Mouse (Mus musculus) C2C12 (cell line): ENCODE results near the gene Samm50. TPM values are rescaled to one million over a fixed set of nuclear protein-coding genes. Genes with fewer than 3 reads are reported as not detected.

Source experiments
- H3K27me3 ChIP-seq: one replicate; pipeline ENCODE4 v1.6.1; 2011; ENCODE audit not compliant: control insufficient read depth, insufficient read depth, insufficient read length
- H3K36me3 ChIP-seq: one replicate; pipeline ENCODE4 v1.6.1; 2011; ENCODE audit not compliant: control insufficient read depth, insufficient read depth
- H3K4me3 ChIP-seq: one replicate; pipeline ENCODE4 v1.5.1; 2011; ENCODE audit warnings: mild to moderate bottlenecking, control low read depth; ENCODE audit not compliant: poor library complexity, insufficient read depth, severe bottlenecking
- H3K79me2 ChIP-seq: one replicate; pipeline ENCODE4 v1.6.1; 2011; ENCODE audit not compliant: control insufficient read depth, insufficient read depth
- H3K79me3 ChIP-seq: one replicate; pipeline ENCODE4 v1.6.1; 2011; ENCODE audit warnings: low read depth, control low read depth
- H3ac ChIP-seq: one replicate; pipeline ENCODE3; 2011; ENCODE audit warnings: low read depth; ENCODE audit not compliant: control insufficient read depth, insufficient read length
- CEBPB ChIP-seq: IDR thresholded peaks from one replicate; pipeline ENCODE4 v1.6.1; 2011; ENCODE audit warnings: low read depth, mild to moderate bottlenecking, control low read depth, moderate library complexity
- CTCF ChIP-seq: IDR thresholded peaks from one replicate; pipeline ENCODE4 v1.5.1; 2011; ENCODE audit not compliant: control insufficient read depth, insufficient read depth, insufficient read length
- FOSL1 ChIP-seq: IDR thresholded peaks from one replicate; pipeline ENCODE4 v1.8.0; 2011; ENCODE audit warnings: mild to moderate bottlenecking, low read length; ENCODE audit not compliant: poor library complexity, insufficient read depth, severe bottlenecking
- MAX ChIP-seq: IDR thresholded peaks from one replicate; pipeline ENCODE4 v1.6.1; 2011; ENCODE audit warnings: mild to moderate bottlenecking, control low read depth
- MYOD1 ChIP-seq: IDR thresholded peaks from one replicate; pipeline ENCODE4 v1.6.1; 2011; ENCODE audit warnings: low read depth; ENCODE audit not compliant: control insufficient read depth, insufficient read length
- MYOG ChIP-seq: IDR thresholded peaks from one replicate; pipeline ENCODE4 v1.6.1; 2011; ENCODE audit not compliant: control insufficient read depth, insufficient read length; ENCODE audit errors: extremely low read depth
- USF1 ChIP-seq: IDR thresholded peaks from one replicate; pipeline ENCODE4 v1.6.1; 2011; ENCODE audit warnings: low read depth, mild to moderate bottlenecking, control low read depth, moderate library complexity
- polyA plus RNA-seq: library from polyadenylated mRNA; unstranded; fragments of >200 nt; fragmentation: generic; extraction: Trizol; gene quantifications from one replicate; pipeline ENCODE4 v1.2.1, GENCODE M21; 2012; ENCODE audit warnings: missing spikeins

Gene Samm50
- polyA plus RNA-seq, 1 experiment: 123 TPM

DNA sequence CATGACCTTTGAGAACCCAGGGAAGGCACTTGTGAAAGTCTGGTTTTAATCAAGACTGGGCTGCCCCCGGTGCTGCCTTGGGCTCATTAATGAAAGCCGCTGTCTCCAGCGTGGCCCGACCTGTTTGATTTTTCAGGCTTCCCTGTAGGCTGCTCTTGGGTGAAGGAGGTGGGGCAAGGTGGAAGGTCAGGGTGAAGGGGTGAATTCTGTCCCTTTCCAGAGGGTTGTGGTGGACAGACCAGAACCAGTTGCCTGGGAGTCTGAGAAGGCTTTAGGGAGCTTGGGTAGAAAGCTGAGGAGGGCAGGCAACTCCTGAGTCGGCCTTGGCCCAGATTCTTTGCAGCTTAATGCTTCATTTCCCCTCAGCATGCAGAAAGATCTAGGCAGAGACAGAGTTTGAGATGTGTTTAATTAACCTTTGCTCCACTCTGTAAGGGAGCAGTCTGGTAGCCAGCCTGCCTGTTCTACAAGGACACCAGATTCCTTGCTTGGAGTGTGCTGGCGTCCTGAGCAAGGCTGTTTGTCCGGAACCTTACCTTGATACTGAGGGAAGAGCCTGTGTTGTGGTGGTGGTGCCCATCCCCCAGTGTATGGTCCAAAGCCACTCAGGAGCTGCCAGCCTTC lies 24.5 kb downstream of the Samm50 start:
- H3K4me3 ChIP-seq: no peak overlapping the region
- H3K79me3 ChIP-seq: no peaks in the 10 kb centered on the region
- H3K27me3 ChIP-seq: no peaks in the 10 kb centered on the region
- no peak overlapping the region for H3ac ChIP-seq
- H3K79me2 ChIP-seq: no peaks in the 10 kb centered on the region
- H3K36me3 ChIP-seq: peaks cover 22% of the 10 kb centered on the region
- TF ChIP-seq USF1 (no peak), MYOG (no peak), CTCF (no peak), CEBPB (no peak), MYOD1 (no peak), MAX (no peak), FOSL1 (no peak)

DNA sequence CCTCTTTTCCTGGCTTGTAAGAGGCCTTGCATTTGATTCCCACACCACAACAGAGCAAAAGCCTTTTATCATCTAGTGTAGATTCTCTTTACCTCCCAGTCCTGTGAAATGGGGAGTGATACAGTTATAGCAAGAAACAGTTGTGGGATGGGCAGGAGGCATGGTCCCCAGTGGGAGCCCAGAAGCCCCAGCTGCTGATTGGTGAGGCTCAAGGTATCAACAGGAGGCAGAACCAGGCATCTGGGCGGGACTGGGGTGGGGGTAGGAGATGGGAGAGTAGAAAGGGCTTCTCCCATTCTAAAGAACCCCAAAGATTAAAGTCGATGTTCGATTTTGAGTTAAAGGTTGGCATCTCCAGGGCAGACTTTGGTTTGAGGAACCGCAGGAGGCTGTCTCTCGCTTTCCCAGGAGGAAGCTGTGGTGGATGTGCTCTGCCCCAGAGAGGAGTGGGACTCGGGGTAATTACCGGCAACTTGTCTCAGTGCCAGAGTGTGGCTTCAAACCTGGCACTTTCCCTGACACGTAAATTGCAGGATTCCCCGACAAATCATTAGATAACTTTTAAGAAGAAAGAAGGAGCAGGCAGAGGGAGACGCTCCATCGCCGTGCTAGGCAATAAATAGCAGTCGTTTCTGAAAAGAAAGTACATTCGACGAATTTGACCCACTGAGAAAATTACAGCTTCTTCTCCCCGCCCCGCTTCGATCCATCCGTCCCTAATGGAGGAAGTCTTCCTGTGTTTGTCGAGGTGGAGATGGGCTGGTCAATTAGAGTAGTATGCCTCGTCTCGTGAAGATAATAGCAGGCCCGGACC lies 26.1 kb downstream of the Samm50 start:
- Histone ChIP-seq H3K79me2 (no peaks in the 10 kb centered on the region), H3ac (no peak overlapping the region), H3K4me3 (no peak overlapping the region), H3K36me3 (peaks cover 21% of the 10 kb centered on the region), H3K79me3 (no peaks in the 10 kb centered on the region), H3K27me3 (no peaks in the 10 kb centered on the region)
- TF ChIP-seq MAX (no peak), FOSL1 (no peak), MYOD1 (no peak), MYOG (no peak), CEBPB (no peak), USF1 (no peak), CTCF (no peak)

DNA sequence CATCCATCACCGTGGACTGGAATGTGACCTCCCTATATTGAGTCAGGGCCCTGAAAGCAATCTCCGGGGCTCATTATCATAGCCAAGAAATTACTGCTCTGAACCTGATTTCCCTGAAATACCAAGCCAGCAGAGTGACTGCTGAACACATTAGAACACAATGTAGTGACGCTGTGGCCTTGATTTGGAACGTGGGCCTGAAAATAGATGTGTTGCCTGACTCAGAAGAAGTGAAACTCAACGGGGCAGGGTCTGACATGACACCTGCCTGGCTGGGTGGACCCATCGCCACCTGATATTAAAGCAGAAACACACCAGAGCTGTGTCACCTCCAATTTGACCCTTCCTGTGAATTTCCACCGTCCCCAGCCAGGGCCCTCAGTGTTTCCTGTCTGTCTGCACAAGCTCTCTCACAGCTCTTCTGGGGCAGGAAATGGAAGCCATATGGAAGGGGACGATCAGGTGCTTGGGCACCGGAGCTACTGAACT lies 26.8 kb downstream of the Samm50 start:
- H3K4me3 ChIP-seq: no peak overlapping the region
- no peaks in the 10 kb centered on the region for H3K27me3 ChIP-seq
- H3K79me3 ChIP-seq: no peaks in the 10 kb centered on the region
- H3ac ChIP-seq: no peak overlapping the region
- H3K36me3 ChIP-seq: peaks cover 18% of the 10 kb centered on the region
- no peaks in the 10 kb centered on the region for H3K79me2 ChIP-seq
- TF ChIP-seq USF1: no peak
- no peak for TF ChIP-seq MAX
- TF ChIP-seq CTCF: no peak

DNA sequence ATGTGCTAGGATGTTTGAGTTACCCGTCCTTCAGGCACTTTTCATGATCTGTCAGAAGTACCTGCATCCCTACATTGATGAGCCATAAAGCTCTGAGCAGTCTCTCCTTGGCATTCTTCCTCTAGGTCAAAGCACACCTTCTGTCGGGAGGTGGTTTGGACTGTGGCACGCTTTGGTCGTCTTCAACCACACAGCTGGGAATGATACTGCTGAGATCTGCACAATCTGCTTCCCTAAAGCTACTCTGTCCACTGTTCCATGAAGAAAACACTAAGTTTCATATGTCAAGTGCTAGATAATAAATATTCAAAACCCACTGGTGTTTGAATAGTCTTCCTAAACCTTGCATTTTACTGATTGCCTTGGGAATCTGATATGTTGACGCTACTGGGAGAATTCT lies 29.5 kb downstream of the Samm50 start:
- no peak for TF ChIP-seq CTCF
- no peak for TF ChIP-seq CEBPB
- no peak for TF ChIP-seq MAX
- TF ChIP-seq USF1: no peak
- TF ChIP-seq MYOG: no peak
- TF ChIP-seq FOSL1: no peak
- TF ChIP-seq MYOD1: no peak
- no peaks in the 10 kb centered on the region for H3K79me2 ChIP-seq
- H3K27me3 ChIP-seq: no peaks in the 10 kb centered on the region
- H3K36me3 ChIP-seq: no peaks in the 10 kb centered on the region
- H3K4me3 ChIP-seq: no peak overlapping the region
- no peaks in the 10 kb centered on the region for H3K79me3 ChIP-seq
- H3ac ChIP-seq: no peak overlapping the region

DNA sequence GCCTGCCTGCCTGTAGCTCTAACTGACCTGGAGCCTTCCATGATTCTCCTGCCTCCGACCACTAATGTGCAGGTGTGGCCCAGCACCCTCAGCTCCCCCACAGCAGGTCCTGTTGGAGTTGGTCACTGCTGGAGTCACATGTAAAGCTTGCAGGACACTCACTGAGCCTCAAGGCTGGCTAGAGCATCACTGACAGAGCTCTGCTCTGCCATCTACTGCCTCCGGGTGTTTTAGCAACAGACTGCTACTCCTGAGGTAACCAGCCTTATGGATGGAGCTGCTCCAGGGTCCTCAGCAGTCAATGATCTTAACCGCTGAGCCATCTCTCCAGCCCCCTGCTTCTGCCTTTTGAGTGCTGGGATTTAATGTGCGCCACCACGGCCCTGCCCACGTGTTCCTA lies 31.4 kb downstream of the Samm50 start:
- TF ChIP-seq MYOG (no peak), CEBPB (no peak), CTCF (no peak), FOSL1 (no peak), MYOD1 (no peak), MAX (no peak), USF1 (no peak)
- no peak overlapping the region for H3K4me3 ChIP-seq

DNA sequence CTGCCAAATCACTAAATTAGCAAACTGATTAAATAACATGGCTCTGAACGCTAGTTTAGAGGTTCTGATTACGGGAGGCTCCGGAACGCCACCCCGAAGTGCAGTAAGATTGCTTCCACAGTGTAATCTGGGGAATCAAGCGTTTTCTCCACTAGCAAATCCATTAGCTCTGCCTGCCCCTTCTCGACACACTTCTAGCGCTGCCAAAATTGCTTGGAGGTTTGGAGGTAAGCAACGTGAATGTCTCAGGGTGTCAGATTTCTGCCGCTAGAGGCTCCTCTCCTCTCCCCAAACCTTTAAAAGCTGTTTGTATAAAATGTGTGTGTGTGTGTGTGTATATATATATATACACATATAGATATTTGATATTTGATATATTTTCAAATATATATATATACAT lies 32.7 kb downstream of the Samm50 start:
- Histone ChIP-seq H3K79me2 (no peaks in the 10 kb centered on the region), H3K36me3 (no peaks in the 10 kb centered on the region), H3K4me3 (no peak overlapping the region), H3ac (no peak overlapping the region), H3K79me3 (no peaks in the 10 kb centered on the region), H3K27me3 (no peaks in the 10 kb centered on the region)
- TF ChIP-seq MYOD1: no peak

More for the DNA sequence above, 31.4 kb downstream of the Samm50 start:
- H3K79me3 ChIP-seq: no peaks in the 10 kb centered on the region
- H3K27me3 ChIP-seq: no peaks in the 10 kb centered on the region
- H3ac ChIP-seq: no peak overlapping the region
- H3K79me2 ChIP-seq: no peaks in the 10 kb centered on the region
- H3K36me3 ChIP-seq: no peaks in the 10 kb centered on the region
